Mouse (Mus musculus) embryonic facial prominence, embryonic 14.5 days (tissue): ENCODE data around the gene Cenpi. TPM values are rescaled to one million over a fixed set of nuclear protein-coding genes. Genes with fewer than 3 reads are reported as not detected.

Experiments used
- ATAC-seq: fragments of 200-750 bp; cut with Nextera tagmentation; 2 replicates; pipeline ENCODE4 v1.8.0; 2017; ENCODE audit warnings: low read depth, moderate number of reproducible peaks, moderate TSS enrichment
- DNase-seq: peaks from one replicate; pipeline ENCODE4 v3.0.0-alpha.2; 2015; ENCODE audit warnings: low spot score
- H3K27ac ChIP-seq: fragments of 300-500 bp; sonication (generic); replicated peaks from 2 replicates; pipeline ENCODE4 v1.5.1; 2014; ENCODE audit warnings: low read depth, mild to moderate bottlenecking, low read length, moderate library complexity
- H3K27me3 ChIP-seq: fragments of 300-500 bp; sonication (generic); replicated peaks from 2 replicates; pipeline ENCODE4 v1.6.1; 2014; ENCODE audit warnings: low read length; ENCODE audit not compliant: control insufficient read depth, insufficient read depth
- H3K36me3 ChIP-seq: fragments of 300-500 bp; sonication (generic); 2 replicates; pipeline ENCODE4 v1.6.1; 2014; ENCODE audit warnings: low read length, mixed read lengths; ENCODE audit not compliant: control insufficient read depth, insufficient read depth
- H3K4me1 ChIP-seq: fragments of 300-500 bp; sonication (generic); 2 replicates; pipeline ENCODE4 v1.6.1; 2014; ENCODE audit warnings: antibody characterized with exemption, low read length; ENCODE audit not compliant: control insufficient read depth, insufficient read depth
- H3K4me2 ChIP-seq: fragments of 300-500 bp; sonication (generic); 2 replicates; pipeline ENCODE4 v1.6.1; 2014; ENCODE audit warnings: low read depth, mild to moderate bottlenecking, low read length, moderate library complexity, mixed read lengths
- H3K4me3 ChIP-seq: fragments of 300-500 bp; sonication (generic); 2 replicates; pipeline ENCODE4 v1.5.1; 2014; ENCODE audit warnings: low read depth, mild to moderate bottlenecking, low read length
- H3K9ac ChIP-seq: fragments of 300-500 bp; sonication (generic); 2 replicates; pipeline ENCODE4 v1.6.1; 2014; ENCODE audit warnings: low read depth, mild to moderate bottlenecking, low read length, moderate library complexity, mixed read lengths
- H3K9me3 ChIP-seq: fragments of 300-500 bp; sonication (generic); 2 replicates; pipeline ENCODE4 v1.6.1; 2016; ENCODE audit warnings: low read length; ENCODE audit not compliant: control insufficient read depth
- WGBS: fragments of 180-500 bp; shearing (Covaris S2); extraction: QIAGEN DNeasy Blood & Tissue Kit; methylation state at CpG from one replicate; pipeline ENCODE4 v1.1.7; 2014; 5-methylcytosine and 5-hydroxymethylcytosine counted together
- polyA plus RNA-seq: library from polyadenylated mRNA; unstranded; fragments of >200 nt; fragmentation: Nextera tagmentation; extraction: Ambion mirVana; gene quantifications from 2 replicates; pipeline ENCODE4 v1.2.1, GENCODE M21; 2014

Cenpi gene
- polyA plus RNA-seq, 1 experiment from 2014 or later: 27.1 TPM

DNA sequence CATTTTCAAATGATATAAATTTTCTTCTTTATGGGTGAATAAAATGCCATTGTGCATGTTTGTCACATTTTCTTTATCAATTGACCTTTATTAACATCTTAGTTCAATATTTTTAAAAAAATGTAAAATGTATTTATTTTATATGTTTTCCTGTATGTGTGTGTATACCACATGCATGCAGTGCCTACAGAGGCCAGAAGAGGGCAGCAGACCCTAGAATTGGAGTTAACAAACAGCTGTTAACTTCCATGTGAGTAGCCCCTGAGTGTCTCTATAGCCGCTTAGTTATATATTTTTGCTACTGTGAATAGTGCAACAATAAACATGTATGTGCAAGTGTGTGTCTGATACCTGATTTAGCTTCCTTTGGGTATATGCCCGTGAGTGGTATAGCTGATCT lies 25.4 kb downstream of the Cenpi start:
- no peak for DNase-seq
- no peak for ATAC-seq
- WGBS: 93% methylated on average over 2 of the region's 2 CpGs
- no peak overlapping the region for H3K27ac ChIP-seq
- H3K9me3 ChIP-seq: no peaks in the 10 kb centered on the region
- H3K27me3 ChIP-seq: no peaks in the 10 kb centered on the region
- no peaks in the 10 kb centered on the region for H3K4me1 ChIP-seq
- no peaks in the 10 kb centered on the region for H3K36me3 ChIP-seq
- no peak overlapping the region for H3K4me2 ChIP-seq
- H3K4me3 ChIP-seq: no peak overlapping the region
- no peak overlapping the region for H3K9ac ChIP-seq

DNA sequence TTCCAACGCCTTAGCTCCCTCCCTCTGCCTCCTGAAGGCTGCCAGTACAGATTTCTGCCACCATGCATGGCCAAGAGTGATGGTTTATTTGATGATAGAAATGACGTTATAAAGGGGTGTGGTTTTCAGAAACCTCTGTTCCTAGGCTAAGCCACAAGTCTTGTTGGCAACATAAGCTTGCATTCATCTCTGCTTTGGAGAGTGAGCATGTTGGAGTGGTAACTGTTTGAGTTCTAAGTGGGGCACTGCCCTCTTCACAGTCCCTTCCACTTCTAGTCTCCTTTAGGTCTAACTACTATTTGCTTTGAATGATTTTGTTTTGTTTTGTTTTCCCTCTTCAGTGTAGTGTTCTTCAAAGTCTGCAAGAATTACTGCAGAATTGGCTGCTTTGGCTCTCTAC lies 34.9 kb downstream of the Cenpi start:
- no peak overlapping the region for H3K4me3 ChIP-seq
- H3K4me2 ChIP-seq: no peak overlapping the region
- H3K27ac ChIP-seq: no peak overlapping the region
- 80% methylated on average over 2 of the region's 2 CpGs for WGBS
- DNase-seq (no peak), ATAC-seq (no peak)
- H3K4me1 ChIP-seq: no peaks in the 10 kb centered on the region
- H3K36me3 ChIP-seq: peaks cover 3% of the 10 kb centered on the region; the same call in 1 of the 2 replicates
- no peaks in the 10 kb centered on the region for H3K27me3 ChIP-seq
- no peaks in the 10 kb centered on the region for H3K9me3 ChIP-seq
- no peak overlapping the region for H3K9ac ChIP-seq

DNA sequence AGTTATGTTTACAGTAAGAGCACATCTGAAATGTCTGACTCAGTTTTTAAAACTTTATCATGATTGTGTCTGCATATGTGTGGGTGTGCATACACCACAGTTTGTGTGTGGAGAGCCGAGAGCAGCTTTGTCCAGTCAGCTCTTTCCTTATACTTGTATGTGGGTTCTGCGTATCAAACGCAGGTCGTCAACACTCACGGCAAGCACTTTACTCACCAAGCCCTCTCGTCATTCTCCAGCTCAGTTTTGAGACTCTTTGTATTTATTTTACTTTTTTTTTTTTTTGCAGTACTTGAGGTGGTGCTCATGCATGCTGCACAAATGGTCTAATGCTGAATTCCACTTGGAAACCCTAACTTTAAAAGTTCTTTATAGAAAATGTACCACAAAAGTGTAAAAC lies 42.3 kb downstream of the Cenpi start:
- H3K9ac ChIP-seq: no peak overlapping the region

DNA sequence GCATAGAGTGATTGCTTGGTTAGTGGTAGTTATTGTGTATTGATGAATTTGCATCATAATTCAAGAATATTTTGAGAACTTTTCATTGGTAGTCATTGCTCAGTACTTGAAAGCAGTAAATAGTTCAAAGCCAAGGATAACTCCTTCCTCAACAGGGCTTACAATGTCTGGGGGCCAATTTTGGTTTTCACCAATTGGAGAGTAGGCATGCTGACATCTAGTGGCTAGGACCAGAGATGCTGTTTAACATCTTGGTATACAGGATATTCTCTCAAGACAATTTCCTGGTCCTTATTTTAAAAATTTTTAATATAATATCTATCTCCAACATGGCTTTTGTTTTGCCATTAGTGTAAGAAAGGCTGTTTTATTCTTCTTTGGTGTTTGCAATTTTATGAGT lies 46.0 kb downstream of the Cenpi start:
- Histone ChIP-seq H3K27ac (no peak overlapping the region), H3K36me3 (no peaks in the 10 kb centered on the region), H3K4me1 (no peaks in the 10 kb centered on the region), H3K9me3 (no peaks in the 10 kb centered on the region), H3K4me2 (no peak overlapping the region), H3K4me3 (no peak overlapping the region), H3K27me3 (no peaks in the 10 kb centered on the region), H3K9ac (no peak overlapping the region)
- ATAC-seq (no peak), DNase-seq (no peak)

More for the DNA sequence above, 42.3 kb downstream of the Cenpi start:
- ATAC-seq (no peak), DNase-seq (no peak)
- no peaks in the 10 kb centered on the region for H3K27me3 ChIP-seq
- no peak overlapping the region for H3K27ac ChIP-seq
- H3K36me3 ChIP-seq: no peaks in the 10 kb centered on the region
- WGBS: 85% methylated on average over 6 of the region's 6 CpGs
- no peak overlapping the region for H3K4me2 ChIP-seq
- H3K4me3 ChIP-seq: no peak overlapping the region
- H3K9me3 ChIP-seq: no peaks in the 10 kb centered on the region
- no peaks in the 10 kb centered on the region for H3K4me1 ChIP-seq

DNA sequence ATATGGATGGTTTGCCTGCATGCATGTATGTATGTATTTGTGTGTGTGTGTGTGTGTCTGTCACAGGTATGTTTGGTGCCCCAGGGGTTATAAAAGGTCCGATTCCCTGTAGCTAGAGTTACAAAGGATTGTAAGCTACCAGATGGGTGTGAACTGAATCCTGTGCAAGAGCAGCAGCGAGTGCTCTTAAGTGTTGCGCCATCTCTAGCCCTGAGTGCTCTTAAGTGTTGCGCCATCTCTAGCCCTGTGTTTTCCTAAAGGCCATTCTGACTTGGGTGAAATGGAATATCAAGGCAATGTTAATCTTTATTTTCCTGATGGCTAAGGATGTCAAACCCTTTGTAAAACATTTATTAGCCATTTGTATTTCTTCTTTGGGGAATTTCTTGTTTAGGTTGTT lies 51.5 kb downstream of the Cenpi start:
- ATAC-seq (no peak), DNase-seq (no peak)
- Histone ChIP-seq H3K36me3 (no peaks in the 10 kb centered on the region), H3K4me2 (no peak overlapping the region), H3K9me3 (no peaks in the 10 kb centered on the region), H3K27ac (no peak overlapping the region), H3K27me3 (no peaks in the 10 kb centered on the region), H3K9ac (no peak overlapping the region), H3K4me3 (no peak overlapping the region), H3K4me1 (no peaks in the 10 kb centered on the region)
- WGBS: 85% methylated on average over 4 of the region's 4 CpGs

DNA sequence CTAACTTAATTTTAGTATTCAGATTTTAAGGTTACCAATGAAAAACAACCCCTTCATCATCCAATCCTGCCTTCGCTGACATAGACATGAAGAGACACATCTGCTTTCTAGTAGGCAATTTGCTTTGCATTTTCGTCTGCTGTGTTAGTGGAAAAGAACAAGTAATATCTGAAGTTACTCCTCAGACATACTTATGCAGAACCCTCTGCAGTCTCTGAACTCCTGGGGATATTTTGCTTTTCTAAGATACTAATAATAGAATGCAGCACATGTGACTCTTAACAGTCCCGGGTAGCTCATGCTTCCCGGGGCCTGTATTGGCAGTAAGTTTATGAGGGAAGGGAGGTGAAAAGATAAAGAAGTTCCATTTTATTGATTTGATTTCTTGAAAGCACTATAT lies 54.3 kb downstream of the Cenpi start:
- Histone ChIP-seq H3K36me3 (no peaks in the 10 kb centered on the region), H3K27ac (no peak overlapping the region), H3K9ac (no peak overlapping the region), H3K4me2 (no peak overlapping the region), H3K4me3 (no peak overlapping the region), H3K4me1 (no peaks in the 10 kb centered on the region), H3K27me3 (no peaks in the 10 kb centered on the region), H3K9me3 (no peaks in the 10 kb centered on the region)
- WGBS: 87% methylated on average over 4 of the region's 4 CpGs
- DNase-seq (no peak), ATAC-seq (no peak)

DNA sequence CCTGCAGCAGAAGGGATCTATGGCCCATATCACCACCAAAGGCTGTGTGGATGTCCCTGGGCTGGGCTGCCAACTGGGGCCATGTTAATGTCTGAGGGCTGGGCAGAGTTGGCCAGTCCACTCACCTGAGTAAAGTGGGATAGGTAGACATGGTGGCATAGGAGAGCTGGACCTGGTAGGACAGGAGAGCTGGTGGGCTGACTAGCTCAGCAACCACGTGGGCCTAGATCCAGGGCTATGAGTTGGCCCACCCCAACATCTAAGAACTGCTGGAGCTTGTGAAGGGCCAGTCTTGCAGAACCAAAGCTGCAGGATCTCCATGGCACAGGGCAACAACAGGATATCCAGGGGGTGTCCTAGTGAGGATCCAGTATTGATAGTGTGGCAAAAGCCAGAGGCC lies 57.5 kb downstream of the Cenpi start:
- Histone ChIP-seq H3K27me3 (no peaks in the 10 kb centered on the region), H3K27ac (no peak overlapping the region), H3K9ac (no peak overlapping the region), H3K4me3 (no peak overlapping the region), H3K4me2 (no peak overlapping the region), H3K4me1 (no peaks in the 10 kb centered on the region), H3K9me3 (no peaks in the 10 kb centered on the region), H3K36me3 (no peaks in the 10 kb centered on the region)
- ATAC-seq (no peak), DNase-seq (no peak)
- WGBS: 100% methylated on average over 1 of the region's 1 CpGs

DNA sequence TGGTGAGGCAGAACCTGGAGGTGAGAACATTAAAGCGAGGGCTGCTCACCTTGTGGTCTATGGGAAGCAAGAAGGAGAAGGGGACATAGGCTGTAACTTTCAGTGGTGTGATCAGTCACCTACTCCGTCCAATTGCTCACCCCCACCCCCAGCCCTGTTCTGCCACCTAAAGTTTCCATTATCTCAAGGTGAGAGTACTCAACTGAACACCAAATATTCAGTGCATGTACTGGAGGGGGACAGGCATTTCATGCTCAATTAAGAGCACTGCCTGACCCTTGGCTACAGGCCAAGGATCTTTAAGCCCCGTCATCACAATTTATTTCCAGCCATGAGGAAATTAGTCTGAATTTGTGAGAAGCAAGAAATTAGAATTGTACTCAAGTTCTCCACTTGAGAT lies 58.7 kb downstream of the Cenpi start:
- no peaks in the 10 kb centered on the region for H3K27me3 ChIP-seq
- H3K4me1 ChIP-seq: no peaks in the 10 kb centered on the region
- no peak overlapping the region for H3K9ac ChIP-seq
- no peak for ATAC-seq
- no peak for DNase-seq
- no peak overlapping the region for H3K4me3 ChIP-seq
- H3K36me3 ChIP-seq: no peaks in the 10 kb centered on the region
- H3K27ac ChIP-seq: no peak overlapping the region
- H3K4me2 ChIP-seq: no peak overlapping the region
- H3K9me3 ChIP-seq: no peaks in the 10 kb centered on the region
- WGBS: 83% methylated on average over 3 of the region's 3 CpGs

DNA sequence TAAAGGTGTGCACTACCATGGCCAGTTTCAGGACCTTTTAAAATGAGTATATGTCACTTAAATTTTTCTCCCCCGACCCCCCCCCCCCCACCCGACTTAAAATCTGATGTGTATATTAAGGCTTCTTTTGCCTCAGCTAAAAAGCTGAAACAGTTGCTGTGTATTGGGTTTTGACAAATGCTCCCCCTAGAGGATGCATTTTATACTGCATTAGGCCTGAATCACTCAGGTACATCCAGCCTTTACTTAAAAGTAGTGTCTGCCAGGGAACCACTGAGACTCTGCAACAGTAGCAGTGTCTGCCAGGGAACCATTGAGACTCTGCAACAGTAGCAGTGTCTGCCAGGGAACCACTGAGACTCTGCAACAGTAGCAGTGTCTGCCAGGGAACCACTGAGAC lies 63.4 kb downstream of the Cenpi start:
- Histone ChIP-seq H3K27me3 (no peaks in the 10 kb centered on the region), H3K4me1 (no peaks in the 10 kb centered on the region), H3K27ac (no peak overlapping the region), H3K4me3 (no peak overlapping the region), H3K9me3 (no peaks in the 10 kb centered on the region), H3K9ac (no peak overlapping the region), H3K36me3 (no peaks in the 10 kb centered on the region), H3K4me2 (no peak overlapping the region)
- WGBS: 11% methylated on average over 2 of the region's 2 CpGs
- ATAC-seq (no peak), DNase-seq (no peak)
